Mouse (Mus musculus) cerebellum, adult 18-20 months (tissue): ENCODE measurements around the gene Dennd2c.

ENCODE experiments used
- DNase-seq, 2 experiments: peaks; one replicate each; pipeline ENCODE4 v3.0.0; 2021

Dennd2c gene

GRCm38 (mm10) chr3:103102454-103103390 lies at the start of gene Dennd2c:
Dennd2c (plus strand) TSS chr3:103102604.
- peak; percentile 36 to 37 for DNase-seq

- no peak for DNase-seq
Observed at GRCm38 (mm10) chr3:103056016-103056595, 46.3 kb upstream of the Dennd2c start.

GRCm38 (mm10) chr3:103057752-103058151 lies 44.7 kb upstream of the Dennd2c start:
- DNase-seq, result peak in 1 of 2 experiments; percentile 5

GRCm38 (mm10) chr3:103058207-103059157 lies 43.9 kb upstream of the Dennd2c start, which contains the start of gene Nras:
Nras (plus strand) TSS chr3:103058285.
- peak; percentile 83 to 86 for DNase-seq

- no peak for DNase-seq
Observed at GRCm38 (mm10) chr3:103066927-103067326, 35.5 kb upstream of the Dennd2c start.

GRCm38 (mm10) chr3:103068971-103069370 lies 33.4 kb upstream of the Dennd2c start:
- no peak for DNase-seq

- DNase-seq, result no peak
Observed at GRCm38 (mm10) chr3:103073771-103074170, 28.6 kb upstream of the Dennd2c start, which contains the start of gene Ampd1. Ampd1 (plus strand) TSS chr3:103074014.

- no peak for DNase-seq
Observed at GRCm38 (mm10) chr3:103075871-103076270, 26.5 kb upstream of the Dennd2c start.

- no peak for DNase-seq
Observed at GRCm38 (mm10) chr3:103076476-103076875, 25.9 kb upstream of the Dennd2c start.

GRCm38 (mm10) chr3:103079301-103079700 lies 23.1 kb upstream of the Dennd2c start:
- DNase-seq, result no peak

- no peak for DNase-seq
Observed at GRCm38 (mm10) chr3:103081051-103081450, 21.4 kb upstream of the Dennd2c start.

GRCm38 (mm10) chr3:103081861-103082453 lies 20.4 kb upstream of the Dennd2c start:
- no peak for DNase-seq

- no peak for DNase-seq
Observed at GRCm38 (mm10) chr3:103082761-103083160, 19.6 kb upstream of the Dennd2c start.

- no peak for DNase-seq
Observed at GRCm38 (mm10) chr3:103085986-103086385, 16.4 kb upstream of the Dennd2c start.

GRCm38 (mm10) chr3:103091753-103092152 lies 10.7 kb upstream of the Dennd2c start:
- DNase-seq, result no peak

GRCm38 (mm10) chr3:103098662-103099061 lies 3.7 kb upstream of the Dennd2c start:
- DNase-seq, result no peak

GRCm38 (mm10) chr3:103099667-103100066 lies 2.7 kb upstream of the Dennd2c start:
- no peak for DNase-seq

- no peak for DNase-seq
Observed at GRCm38 (mm10) chr3:103100735-103101134, 1.7 kb upstream of the Dennd2c start.

- DNase-seq, result no peak
Observed at GRCm38 (mm10) chr3:103101194-103101593, 1.2 kb upstream of the Dennd2c start.

- no peak for DNase-seq
Observed at GRCm38 (mm10) chr3:103101909-103102308, 495 bp upstream of the Dennd2c start.

- no peak for DNase-seq
Observed at GRCm38 (mm10) chr3:103107565-103108240, 5.3 kb downstream of the Dennd2c start.

GRCm38 (mm10) chr3:103112216-103112615 lies 9.8 kb downstream of the Dennd2c start:
- DNase-seq, result no peak
